Mouse (Mus musculus) limb, embryonic 13.5 days (tissue): Measurements from ENCODE around the gene Uba6. TPM values are rescaled to one million over a fixed set of nuclear protein-coding genes. Genes with fewer than 3 reads are reported as not detected.

ENCODE experiments used
- ATAC-seq: fragments of 200-750 bp; cut with Nextera tagmentation; 2 replicates; pipeline ENCODE4 v1.8.0; 2017; ENCODE audit warnings: low read depth, moderate number of reproducible peaks, moderate TSS enrichment; ENCODE audit not compliant: low FRiP score
- H3K27ac ChIP-seq: fragments of 300-500 bp; sonication (generic); 2 replicates; pipeline ENCODE4 v1.5.1; 2015; ENCODE audit warnings: inconsistent platforms, mild to moderate bottlenecking, moderate library complexity
- H3K27me3 ChIP-seq: fragments of 300-500 bp; sonication (generic); 2 replicates; pipeline ENCODE4 v1.6.1; 2015; ENCODE audit warnings: mild to moderate bottlenecking, inconsistent platforms
- H3K36me3 ChIP-seq: fragments of 300-500 bp; sonication (generic); 2 replicates; pipeline ENCODE4 v1.6.1; 2015; ENCODE audit warnings: inconsistent platforms, mild to moderate bottlenecking, moderate library complexity
- H3K4me1 ChIP-seq: fragments of 300-500 bp; sonication (generic); 2 replicates; pipeline ENCODE4 v1.6.1; 2015; ENCODE audit warnings: inconsistent platforms
- H3K4me2 ChIP-seq: fragments of 300-500 bp; sonication (generic); replicated peaks from 2 replicates; pipeline ENCODE4 v1.6.1; 2015; ENCODE audit warnings: inconsistent platforms, mild to moderate bottlenecking, moderate library complexity
- H3K4me3 ChIP-seq: fragments of 300-500 bp; sonication (generic); 2 replicates; pipeline ENCODE4 v1.5.1; 2015; ENCODE audit warnings: moderate library complexity, mild to moderate bottlenecking, inconsistent platforms
- H3K9ac ChIP-seq: fragments of 300-500 bp; sonication (generic); 2 replicates; pipeline ENCODE4 v1.6.1; 2015; ENCODE audit warnings: mild to moderate bottlenecking, inconsistent platforms
- H3K9me3 ChIP-seq: fragments of 300-500 bp; sonication (generic); 2 replicates; pipeline ENCODE4 v1.6.1; 2016; ENCODE audit warnings: inconsistent platforms
- WGBS: fragments of 180-500 bp; shearing (Covaris S2); methylation state at CpG from one replicate; pipeline ENCODE4 v1.1.7; 2015; 5-methylcytosine and 5-hydroxymethylcytosine counted together
- polyA plus RNA-seq: library from polyadenylated mRNA; unstranded; fragments of >200 nt; fragmentation: Nextera tagmentation; extraction: Ambion mirVana; gene quantifications from 2 replicates; pipeline ENCODE4 v1.2.1, GENCODE M21; 2015

Uba6 gene
- 13.3 and 15.2 TPM in 2 replicates for polyA plus RNA-seq

DNA sequence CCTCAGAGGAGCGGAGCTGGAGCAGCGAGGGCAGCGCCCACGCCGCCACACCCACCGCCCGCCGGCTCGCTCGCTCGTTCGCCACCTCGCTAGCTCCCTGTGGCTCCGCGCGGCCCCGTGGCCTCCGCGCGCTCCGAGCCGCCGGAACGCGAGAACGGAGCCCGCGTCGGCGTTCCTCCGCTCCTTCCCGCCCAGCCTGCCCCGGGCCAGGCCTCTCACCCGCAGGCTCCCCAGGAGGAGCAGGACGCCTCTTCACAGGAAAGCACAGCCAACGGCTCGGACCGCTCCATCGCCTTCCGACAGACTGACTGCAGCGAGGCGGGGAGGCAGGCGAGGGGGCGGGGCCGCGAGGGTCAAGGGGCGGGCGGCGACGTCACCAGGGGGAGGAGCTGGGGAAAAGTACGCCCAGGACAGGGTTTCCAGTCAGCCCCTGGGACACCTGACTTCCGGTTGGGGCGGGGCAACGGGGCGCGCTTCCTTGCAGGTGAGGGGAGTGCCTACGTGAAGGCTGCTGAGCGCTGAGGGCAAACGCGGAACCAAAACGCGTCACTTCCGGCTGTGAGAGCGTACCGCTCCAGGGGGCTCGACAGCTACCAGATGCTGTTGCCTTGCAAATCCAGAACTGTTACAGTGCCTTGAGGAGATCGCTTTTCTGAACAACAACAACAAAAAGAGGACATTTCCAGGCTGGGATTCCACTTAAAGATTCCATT lies at the start of gene Uba6:
Uba6 (minus strand) TSS at position 355 of the 713 bp plus-strand sequence.
- Histone ChIP-seq H3K4me3 (peak within 1 kb of the TSS; percentile 84), H3K9ac (peak within 1 kb of the TSS; percentile 81), H3K9me3 (no peaks in the 10 kb centered on the region), H3K27me3 (no peaks in the 10 kb centered on the region), H3K4me1 (peaks cover 9% of the 10 kb centered on the region; the same call in 1 of the 2 replicates), H3K36me3 (peaks cover 7% of the 10 kb centered on the region; the same call in 1 of the 2 replicates), H3K27ac (peak within 1 kb of the TSS; percentile 93), H3K4me2 (peak within 1 kb of the TSS; percentile 78)
- peak; percentile 99 for ATAC-seq
- under 1% methylated on average over 65 of the region's 67 CpGs for WGBS

DNA sequence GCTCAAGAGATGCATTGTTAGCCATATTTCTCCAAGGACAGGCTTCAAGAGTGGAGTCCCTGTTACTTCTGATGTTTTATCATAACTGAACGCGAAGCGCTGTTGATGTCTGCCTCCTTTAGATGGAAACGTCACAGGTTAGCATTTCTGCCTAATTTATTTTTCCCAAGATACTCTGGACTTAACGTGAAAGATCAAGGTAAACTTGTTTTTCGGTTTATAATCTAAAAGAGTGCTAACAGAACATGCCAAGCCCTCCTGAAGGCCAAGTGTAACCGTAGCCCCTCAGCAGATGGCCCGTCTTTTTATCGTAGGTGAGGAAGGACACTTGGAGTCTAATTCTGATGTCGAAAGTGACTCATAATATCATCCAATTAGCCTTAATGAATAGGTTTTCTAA lies 25.2 kb upstream of the Uba6 start, which contains the start of gene Gnrhr:
Gnrhr (minus strand) TSS at position 101 of the 400 bp plus-strand sequence.
- no peak for ATAC-seq
- no peak within 1 kb of the TSS for H3K4me2 ChIP-seq
- no peaks in the 10 kb centered on the region for H3K36me3 ChIP-seq
- H3K4me1 ChIP-seq: no peaks in the 10 kb centered on the region
- no peak within 1 kb of the TSS for H3K27ac ChIP-seq
- H3K9ac ChIP-seq: no peak within 1 kb of the TSS
- H3K27me3 ChIP-seq: no peaks in the 10 kb centered on the region
- 91% methylated on average over 10 of the region's 10 CpGs for WGBS
- H3K9me3 ChIP-seq: no peaks in the 10 kb centered on the region
- no peak within 1 kb of the TSS for H3K4me3 ChIP-seq

DNA sequence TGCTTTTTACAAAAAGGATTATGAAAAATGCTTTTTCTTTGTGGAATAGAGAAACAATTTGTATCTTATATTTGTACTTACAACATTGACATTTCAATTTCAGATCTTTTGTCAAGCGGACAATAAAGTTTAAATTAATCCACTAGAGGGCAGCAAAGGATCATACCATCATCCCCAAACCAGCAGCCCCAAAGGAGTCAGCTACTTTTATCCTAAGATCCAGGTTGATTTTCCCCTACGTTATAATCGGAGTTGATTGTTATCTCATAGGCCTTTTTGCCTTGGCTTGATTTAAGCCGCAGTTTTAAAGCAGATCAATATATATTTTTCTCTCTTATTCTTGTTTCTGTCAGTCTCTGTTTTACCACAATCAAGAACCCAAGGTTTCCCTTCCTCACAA lies 18.8 kb upstream of the Uba6 start:
- Histone ChIP-seq H3K27me3 (no peaks in the 10 kb centered on the region), H3K4me1 (no peaks in the 10 kb centered on the region), H3K9me3 (no peaks in the 10 kb centered on the region), H3K4me3 (no peak overlapping the region), H3K4me2 (no peak overlapping the region), H3K27ac (no peak overlapping the region), H3K9ac (no peak overlapping the region), H3K36me3 (no peaks in the 10 kb centered on the region)
- ATAC-seq: no peak
- 17% methylated on average over 4 of the region's 4 CpGs for WGBS

DNA sequence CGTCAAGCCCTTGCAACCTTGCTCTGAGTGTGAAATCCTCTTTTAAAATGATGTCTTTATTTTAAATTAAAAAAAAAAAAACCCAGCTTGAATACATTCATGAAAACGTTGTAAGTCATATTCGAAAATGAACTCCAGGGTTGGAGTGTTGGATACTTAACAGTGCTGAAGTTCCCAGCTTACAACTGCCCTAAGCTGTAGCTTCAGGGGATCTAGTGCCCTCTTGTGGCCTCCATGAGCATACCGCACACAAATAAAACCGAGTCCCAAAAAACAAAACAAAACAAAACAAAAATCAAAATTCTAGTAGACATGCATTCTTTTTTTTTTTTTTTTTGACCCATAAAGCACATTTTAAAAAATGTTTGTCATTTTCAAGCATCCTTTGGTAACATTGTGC lies 18.2 kb upstream of the Uba6 start:
- Histone ChIP-seq H3K36me3 (no peaks in the 10 kb centered on the region), H3K4me2 (no peak overlapping the region), H3K4me1 (no peaks in the 10 kb centered on the region), H3K27me3 (no peaks in the 10 kb centered on the region), H3K27ac (no peak overlapping the region), H3K4me3 (no peak overlapping the region), H3K9me3 (no peaks in the 10 kb centered on the region), H3K9ac (no peak overlapping the region)
- ATAC-seq: no peak
- WGBS: 30% methylated on average over 5 of the region's 5 CpGs

DNA sequence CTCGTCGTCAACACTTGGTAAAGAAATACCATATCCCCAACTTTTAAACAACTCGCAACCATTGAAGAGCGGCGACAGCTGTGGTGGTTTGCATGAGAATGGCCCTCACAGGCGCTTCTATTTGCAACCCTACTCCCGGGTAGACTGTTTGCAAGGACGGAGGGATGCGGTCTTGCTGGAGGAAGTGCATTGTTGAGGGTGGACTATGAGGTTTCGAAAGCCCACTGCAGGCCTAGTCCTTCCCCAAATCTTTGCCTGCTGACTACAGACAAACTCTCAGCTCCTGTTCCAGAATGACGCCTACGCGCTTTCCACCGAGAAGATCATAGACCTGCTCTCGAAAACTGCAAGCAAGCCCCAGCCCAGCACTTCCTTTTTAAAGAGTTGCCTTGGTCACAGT lies 17.7 kb upstream of the Uba6 start:
- no peak for ATAC-seq
- 52% methylated on average over 15 of the region's 15 CpGs for WGBS
- Histone ChIP-seq H3K4me3 (no peak overlapping the region), H3K4me1 (no peaks in the 10 kb centered on the region), H3K9me3 (no peaks in the 10 kb centered on the region), H3K27me3 (no peaks in the 10 kb centered on the region), H3K9ac (no peak overlapping the region), H3K4me2 (no peak overlapping the region), H3K36me3 (no peaks in the 10 kb centered on the region), H3K27ac (no peak overlapping the region)

DNA sequence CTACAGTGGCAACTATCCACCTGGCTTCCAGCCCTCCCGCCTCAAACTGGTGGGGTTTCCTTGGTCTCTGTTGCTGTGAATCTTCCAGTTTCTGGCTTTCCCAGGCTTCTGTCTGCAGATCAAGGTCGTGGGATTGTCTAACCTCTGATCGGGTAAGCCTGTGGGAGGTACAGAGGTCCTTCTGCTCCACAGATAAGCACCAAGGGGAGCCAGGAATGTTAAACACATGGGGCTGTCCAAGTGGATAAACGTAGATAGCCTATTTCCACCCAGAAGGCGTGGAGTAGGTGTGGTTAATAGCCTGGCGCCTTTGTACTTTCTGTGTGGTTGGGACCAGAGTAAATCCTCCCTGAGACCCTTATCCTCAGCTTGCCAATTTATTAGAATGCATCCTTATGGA lies 14.8 kb upstream of the Uba6 start:
- no peak overlapping the region for H3K27ac ChIP-seq
- no peaks in the 10 kb centered on the region for H3K27me3 ChIP-seq
- H3K4me2 ChIP-seq: no peak overlapping the region
- no peak overlapping the region for H3K9ac ChIP-seq
- no peaks in the 10 kb centered on the region for H3K9me3 ChIP-seq
- no peak overlapping the region for H3K4me3 ChIP-seq
- no peaks in the 10 kb centered on the region for H3K36me3 ChIP-seq
- no peaks in the 10 kb centered on the region for H3K4me1 ChIP-seq
- ATAC-seq: no peak
- WGBS: 81% methylated on average over 6 of the region's 6 CpGs

DNA sequence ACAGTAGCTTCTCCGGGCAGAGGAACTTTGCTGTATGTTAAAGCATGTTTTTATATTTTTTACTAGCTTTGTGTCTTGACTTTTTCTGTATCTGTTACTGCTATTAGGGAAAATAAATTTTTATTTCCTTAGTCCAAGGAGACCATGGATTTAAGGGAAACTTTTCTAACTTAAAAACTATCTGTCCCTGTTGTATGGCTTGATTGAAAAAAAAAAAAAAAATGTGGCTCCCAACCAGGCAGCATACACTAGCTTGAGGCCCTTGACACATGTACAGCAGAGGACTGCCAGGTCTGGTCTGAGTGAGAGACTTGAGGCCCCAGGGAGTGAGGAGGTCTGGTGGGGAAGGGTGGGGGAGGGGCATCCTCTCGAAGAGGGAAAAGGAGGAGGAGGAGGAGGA lies 1.2 kb upstream of the Uba6 start:
- Histone ChIP-seq H3K27me3 (no peaks in the 10 kb centered on the region), H3K4me2 (no peak overlapping the region), H3K36me3 (0 out of 2 replicates have a peak, but pooled peaks cover 4% of the 10 kb centered on the region), H3K4me1 (peaks cover 9% of the 10 kb centered on the region; the same call in 1 of the 2 replicates), H3K9me3 (no peaks in the 10 kb centered on the region), H3K4me3 (no peak overlapping the region), H3K27ac (no peak overlapping the region), H3K9ac (no peak overlapping the region)
- WGBS: 50% methylated on average over 2 of the region's 2 CpGs
- ATAC-seq: no peak

DNA sequence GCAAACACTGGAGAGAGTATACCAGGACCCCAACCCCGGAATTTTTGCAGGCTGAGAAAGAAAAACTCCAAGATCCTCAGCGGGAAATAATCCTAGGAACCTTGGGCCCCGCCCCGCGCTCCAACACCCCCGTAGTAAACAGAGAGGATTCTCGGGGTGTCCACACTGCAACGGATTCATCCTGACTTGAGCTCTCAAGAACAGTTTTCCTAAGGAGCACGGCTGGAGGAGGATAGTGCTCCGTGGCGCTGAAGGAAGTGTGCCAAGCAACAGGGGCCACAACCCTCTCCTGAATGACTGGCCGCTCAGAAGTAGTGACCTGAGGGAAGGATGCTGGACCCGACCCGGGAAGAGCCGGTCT lies 535 bp downstream of the Uba6 start:
- under 1% methylated on average over 15 of the region's 15 CpGs for WGBS
- ATAC-seq: no peak
- no peaks in the 10 kb centered on the region for H3K27me3 ChIP-seq
- no peaks in the 10 kb centered on the region for H3K9me3 ChIP-seq
- peak overlapping the region; percentile 93 for H3K27ac ChIP-seq
- H3K4me2 ChIP-seq: peak overlapping the region; percentile 78
- peak overlapping the region; percentile 81 for H3K9ac ChIP-seq
- H3K36me3 ChIP-seq: peaks cover 7% of the 10 kb centered on the region; the same call in 1 of the 2 replicates
- H3K4me1 ChIP-seq: peaks cover 9% of the 10 kb centered on the region; the same call in 1 of the 2 replicates
- H3K4me3 ChIP-seq: peak overlapping the region; percentile 84

DNA sequence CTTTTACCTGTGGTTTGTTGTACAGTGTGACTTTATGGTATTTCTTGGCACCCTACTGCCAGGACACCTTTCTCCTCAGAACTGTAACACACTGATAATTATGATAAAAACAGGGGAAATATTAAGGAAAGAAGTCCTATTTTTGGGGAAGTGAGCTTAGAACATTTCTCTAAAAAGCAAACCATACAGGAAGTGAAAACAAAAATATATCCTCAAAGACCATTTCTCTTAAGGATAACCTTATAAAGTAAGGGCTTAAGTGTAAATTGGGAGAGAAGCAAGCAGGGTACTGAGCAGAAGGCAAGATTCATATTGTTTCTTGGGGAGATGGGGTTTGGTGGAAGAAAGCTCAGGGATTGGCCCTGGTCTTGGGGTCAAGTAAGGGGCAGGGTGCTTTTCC lies 42.8 kb downstream of the Uba6 start:
- ATAC-seq: no peak
- H3K9me3 ChIP-seq: no peaks in the 10 kb centered on the region
- H3K36me3 ChIP-seq: peaks cover 33% of the 10 kb centered on the region
- no peak overlapping the region for H3K9ac ChIP-seq
- no peak overlapping the region for H3K4me3 ChIP-seq
- H3K27me3 ChIP-seq: no peaks in the 10 kb centered on the region
- H3K4me1 ChIP-seq: no peaks in the 10 kb centered on the region
- no peak overlapping the region for H3K4me2 ChIP-seq
- H3K27ac ChIP-seq: no peak overlapping the region

DNA sequence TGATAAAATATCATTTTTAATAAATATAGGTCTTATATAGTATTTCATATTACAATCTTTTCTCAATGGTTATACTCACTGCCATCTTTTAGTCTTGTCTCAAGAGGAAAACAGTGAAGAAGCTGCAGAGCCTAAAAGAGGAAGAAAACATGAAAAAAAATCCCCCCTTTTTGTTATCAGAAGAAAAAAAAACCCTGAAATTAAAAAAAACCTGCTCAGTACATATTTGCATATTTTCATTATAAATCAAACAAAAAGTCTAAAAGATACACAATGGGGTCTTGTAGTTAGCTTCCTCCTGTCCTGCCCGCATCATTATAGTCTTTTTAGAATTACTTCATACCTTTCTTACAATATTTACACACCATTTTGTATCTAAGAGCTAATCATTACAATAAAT lies 43.9 kb downstream of the Uba6 start:
- WGBS: 94% methylated on average over 1 of the region's 1 CpGs
- no peak overlapping the region for H3K27ac ChIP-seq
- no peaks in the 10 kb centered on the region for H3K4me1 ChIP-seq
- H3K27me3 ChIP-seq: no peaks in the 10 kb centered on the region
- no peak overlapping the region for H3K4me2 ChIP-seq
- peaks cover 34% of the 10 kb centered on the region for H3K36me3 ChIP-seq
- H3K9ac ChIP-seq: no peak overlapping the region
- no peaks in the 10 kb centered on the region for H3K9me3 ChIP-seq
- no peak overlapping the region for H3K4me3 ChIP-seq
- no peak for ATAC-seq

DNA sequence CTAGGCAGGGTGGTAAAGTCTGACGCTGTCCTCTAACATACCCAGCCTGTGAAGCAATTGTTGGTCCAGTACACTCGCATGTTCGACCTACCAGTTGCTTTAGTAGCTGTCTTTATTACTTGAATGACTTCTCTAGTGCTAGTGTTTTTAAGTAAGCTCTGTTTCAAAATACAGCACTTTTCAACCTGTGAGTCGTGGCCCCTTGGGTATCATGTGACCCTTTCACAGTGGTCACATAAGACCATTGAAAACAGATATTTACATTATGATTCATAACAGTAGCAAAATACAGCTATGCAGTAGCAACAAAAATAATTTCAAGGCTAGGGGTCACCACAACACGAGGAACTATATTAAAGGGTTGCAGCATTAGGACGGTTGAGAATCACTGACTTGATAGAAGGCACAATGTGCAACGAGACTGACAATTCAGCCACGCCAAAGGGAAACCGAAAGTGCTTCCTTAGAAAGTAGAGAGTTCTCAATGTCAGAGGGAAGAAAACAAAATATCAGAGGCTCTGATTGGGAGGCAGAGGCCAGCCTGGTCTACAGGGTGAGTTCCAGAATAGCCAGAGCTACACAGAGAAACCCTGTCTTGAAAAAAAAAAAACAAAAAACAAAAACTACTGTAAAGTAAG lies 54.0 kb downstream of the Uba6 start:
- H3K4me1 ChIP-seq: no peaks in the 10 kb centered on the region
- H3K27me3 ChIP-seq: no peaks in the 10 kb centered on the region
- no peak overlapping the region for H3K4me3 ChIP-seq
- no peaks in the 10 kb centered on the region for H3K9me3 ChIP-seq
- no peak overlapping the region for H3K9ac ChIP-seq
- H3K4me2 ChIP-seq: no peak overlapping the region
- H3K36me3 ChIP-seq: peaks cover 32% of the 10 kb centered on the region
- 89% methylated on average over 9 of the region's 9 CpGs for WGBS
- no peak for ATAC-seq
- H3K27ac ChIP-seq: no peak overlapping the region

DNA sequence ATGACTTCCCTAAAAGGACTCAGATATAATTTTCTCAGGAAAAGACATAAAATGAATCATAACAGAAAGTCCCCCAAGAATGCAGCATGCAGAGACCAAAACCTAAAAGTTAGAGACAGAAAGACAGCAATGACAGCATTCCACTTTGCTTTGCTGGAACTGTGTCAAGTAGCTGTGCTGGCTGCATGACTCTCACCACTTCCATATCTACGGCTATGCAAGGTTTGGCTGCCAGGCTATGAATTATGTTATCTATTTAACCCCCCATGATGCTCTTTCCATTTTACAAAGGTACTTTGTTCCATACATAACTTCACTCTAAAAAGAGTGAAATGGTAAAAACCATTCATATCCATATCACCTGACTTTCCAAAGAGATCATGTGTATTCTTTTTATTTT lies 58.6 kb downstream of the Uba6 start:
- no peaks in the 10 kb centered on the region for H3K27me3 ChIP-seq
- H3K4me2 ChIP-seq: no peak overlapping the region
- H3K36me3 ChIP-seq: peaks cover 23% of the 10 kb centered on the region
- 85% methylated on average over 1 of the region's 1 CpGs for WGBS
- no peak overlapping the region for H3K9ac ChIP-seq
- no peak overlapping the region for H3K4me3 ChIP-seq
- no peaks in the 10 kb centered on the region for H3K9me3 ChIP-seq
- ATAC-seq: no peak
- no peaks in the 10 kb centered on the region for H3K4me1 ChIP-seq
- H3K27ac ChIP-seq: no peak overlapping the region
